Mouse (Mus musculus) CH12.LX (cell line): ENCODE measurements around the gene Tubgcp4. TPM values are rescaled to one million over a fixed set of nuclear protein-coding genes. Genes with fewer than 3 reads are reported as not detected.

ENCODE experiments used
- DNase-seq: peaks from one replicate; pipeline ENCODE4 v3.0.0-alpha.2; 2013; ENCODE audit errors: extremely low read depth
- H3K27ac ChIP-seq: 2 replicates; pipeline ENCODE4 v1.5.1; 2012; ENCODE audit warnings: low read depth, mild to moderate bottlenecking, control low read depth, moderate library complexity; ENCODE audit not compliant: insufficient read depth
- H3K27me3 ChIP-seq: replicated peaks from 2 replicates; pipeline ENCODE3; 2012; ENCODE audit warnings: inconsistent platforms
- H3K36me3 ChIP-seq, 2 experiments: replicated peaks in 1 of 2; 2 replicates each; pipeline versions ENCODE3 to v1.6.1; 2012; ENCODE audit warnings: inconsistent platforms in 1 of 2, low read length in 1 of 2, mild to moderate bottlenecking in 1 of 2, mixed read lengths in 1 of 2, moderate library complexity in 1 of 2; ENCODE audit not compliant: control insufficient read depth in 1 of 2, insufficient read depth in 1 of 2
- H3K4me1 ChIP-seq, 2 experiments: 2 replicates each; pipeline ENCODE4 v1.6.1; 2012; ENCODE audit warnings: inconsistent platforms in 1 of 2, moderate library complexity in 1 of 2; ENCODE audit not compliant: insufficient read depth in 2 of 2, control insufficient read depth in 1 of 2
- H3K4me2 ChIP-seq: 2 replicates; pipeline ENCODE4 v1.6.1; 2012; ENCODE audit warnings: low read depth, mild to moderate bottlenecking, control low read depth; ENCODE audit not compliant: poor library complexity, insufficient read depth, severe bottlenecking
- H3K4me3 ChIP-seq, 3 experiments: fragments of 150-350 bp in 1 of 3; sonication (generic) in 1 of 3; replicated peaks in 1 of 3; 2 replicates each; pipeline versions ENCODE3 to v1.5.1; 2011 to 2012; ENCODE audit warnings: low read depth in 2 of 3, low read length in 2 of 3, mild to moderate bottlenecking in 2 of 3, moderate library complexity in 2 of 3, control low read depth in 1 of 3, improper control_type of control experiment in 1 of 3, inconsistent platforms in 1 of 3, mixed read lengths in 1 of 3; ENCODE audit not compliant: poor library complexity in 1 of 3
- H3K79me2 ChIP-seq: replicated peaks from 2 replicates; pipeline ENCODE4 v1.6.1; 2012; ENCODE audit warnings: mild to moderate bottlenecking, moderate library complexity; ENCODE audit not compliant: control insufficient read depth, poor library complexity, insufficient read depth, severe bottlenecking; ENCODE audit errors: extremely low read depth
- H3K9ac ChIP-seq: 2 replicates; pipeline ENCODE4 v1.6.1; 2012; ENCODE audit warnings: low read depth, mild to moderate bottlenecking, control low read depth, moderate library complexity; ENCODE audit not compliant: insufficient read depth
- H3K9me3 ChIP-seq: replicated peaks from 2 replicates; pipeline ENCODE3; 2012; ENCODE audit warnings: low read length, inconsistent platforms, mixed read lengths
- BHLHE40 ChIP-seq: IDR thresholded peaks from 2 replicates; pipeline ENCODE4 v1.6.1; 2011; ENCODE audit warnings: mild to moderate bottlenecking, low read depth, low read length, improper control_type of control experiment
- CTCF ChIP-seq, 2 experiments: IDR thresholded peaks in 1 of 2; conservative IDR thresholded peaks in 1 of 2; 2 replicates each; pipeline ENCODE4 v1.5.1; 2011 to 2012; ENCODE audit warnings: low read depth in 2 of 2, low read length in 2 of 2, improper control_type of control experiment in 1 of 2, inconsistent platforms in 1 of 2, mild to moderate bottlenecking in 1 of 2, moderate library complexity in 1 of 2
- E2F4 ChIP-seq: IDR thresholded peaks from 2 replicates; pipeline ENCODE4 v1.6.1; 2011; ENCODE audit warnings: low read depth, low read length, improper control_type of control experiment; ENCODE audit not compliant: insufficient replicate concordance
- ELF1 ChIP-seq: IDR thresholded peaks from 2 replicates; pipeline ENCODE4 v1.6.1; 2014; ENCODE audit warnings: low read depth, mild to moderate bottlenecking, inconsistent platforms, low read length, improper control_type of control experiment
- EP300 ChIP-seq: IDR thresholded peaks from 2 replicates; pipeline ENCODE4 v1.6.1; 2011; ENCODE audit warnings: low read length, improper control_type of control experiment
- ETS1 ChIP-seq: conservative IDR thresholded peaks from 2 replicates; pipeline ENCODE4 v1.6.1; 2012; ENCODE audit warnings: low read depth, mild to moderate bottlenecking, inconsistent platforms, low read length, improper control_type of control experiment, moderate library complexity
- GABPA ChIP-seq: IDR thresholded peaks from 2 replicates; pipeline ENCODE4 v1.6.1; 2012; ENCODE audit warnings: low read depth, low read length, improper control_type of control experiment, inconsistent platforms; ENCODE audit not compliant: insufficient replicate concordance
- HCFC1 ChIP-seq: IDR thresholded peaks from 2 replicates; pipeline ENCODE4 v1.6.1; 2012; ENCODE audit warnings: low read depth, mild to moderate bottlenecking, inconsistent platforms, low read length, improper control_type of control experiment
- JUN ChIP-seq: IDR thresholded peaks from 2 replicates; pipeline ENCODE4 v1.6.1; 2011; ENCODE audit warnings: low read depth, mild to moderate bottlenecking, low read length, improper control_type of control experiment, moderate library complexity; ENCODE audit not compliant: insufficient read depth
- JUND ChIP-seq: conservative IDR thresholded peaks from 2 replicates; pipeline ENCODE4 v1.6.1; 2011; ENCODE audit warnings: low read depth, low read length, improper control_type of control experiment
- KAT2A ChIP-seq: IDR thresholded peaks from 2 replicates; pipeline ENCODE4 v1.6.1; 2012; ENCODE audit warnings: low read length, improper control_type of control experiment, inconsistent platforms; ENCODE audit not compliant: insufficient replicate concordance
- MAZ ChIP-seq: IDR thresholded peaks from 2 replicates; pipeline ENCODE4 v1.6.1; 2012; ENCODE audit warnings: low read depth, mild to moderate bottlenecking, inconsistent platforms, low read length, improper control_type of control experiment, moderate library complexity
- MEF2A ChIP-seq: IDR thresholded peaks from 2 replicates; pipeline ENCODE4 v1.6.1; 2014; ENCODE audit warnings: low read depth, mild to moderate bottlenecking, inconsistent platforms, low read length, improper control_type of control experiment, borderline replicate concordance
- MXI1 ChIP-seq: IDR thresholded peaks from 2 replicates; pipeline ENCODE4 v1.6.1; 2011; ENCODE audit warnings: mild to moderate bottlenecking, low read depth, low read length, improper control_type of control experiment
- MYC ChIP-seq: IDR thresholded peaks from 2 replicates; pipeline ENCODE4 v1.6.1; 2011; ENCODE audit warnings: low read depth, mild to moderate bottlenecking, improper control_type of control experiment, low read length
- NELFE ChIP-seq: IDR thresholded peaks from 2 replicates; pipeline ENCODE4 v1.6.1; 2011; ENCODE audit warnings: low read depth, low read length, improper control_type of control experiment
- NRF1 ChIP-seq: IDR thresholded peaks from 2 replicates; pipeline ENCODE4 v1.6.1; 2014; ENCODE audit warnings: low read depth, mild to moderate bottlenecking, inconsistent platforms, low read length, improper control_type of control experiment, moderate library complexity
- RCOR1 ChIP-seq: conservative IDR thresholded peaks from 2 replicates; pipeline ENCODE4 v1.6.1; 2012; ENCODE audit warnings: low read depth, mild to moderate bottlenecking, inconsistent platforms, low read length, improper control_type of control experiment
- SMC3 ChIP-seq: IDR thresholded peaks from 2 replicates; pipeline ENCODE4 v1.6.1; 2011; ENCODE audit warnings: low read depth, low read length, improper control_type of control experiment
- TCF12 ChIP-seq: IDR thresholded peaks from 2 replicates; pipeline ENCODE4 v1.6.1; 2014; ENCODE audit warnings: low read depth, mild to moderate bottlenecking, inconsistent platforms, low read length, improper control_type of control experiment
- UBTF ChIP-seq: IDR thresholded peaks from 2 replicates; pipeline ENCODE4 v1.6.1; 2012; ENCODE audit warnings: low read depth, mild to moderate bottlenecking, inconsistent platforms, low read length, improper control_type of control experiment, moderate library complexity
- ZC3H11A ChIP-seq: IDR thresholded peaks from 2 replicates; pipeline ENCODE4 v1.6.1; 2012; ENCODE audit warnings: low read depth, mild to moderate bottlenecking, inconsistent platforms, low read length, improper control_type of control experiment
- ZKSCAN1 ChIP-seq: IDR thresholded peaks from 2 replicates; pipeline ENCODE4 v1.6.1; 2012; ENCODE audit warnings: low read depth, inconsistent platforms, low read length, improper control_type of control experiment, borderline replicate concordance
- dilution Hi-C: fragments of 300-500 bp; cut with MboI; formaldehyde crosslinking; loops from 2 replicates; pipeline ENCODE4 v1.14.3; 2020; ENCODE audit warnings: low sequenced_read_pairs; ENCODE audit not compliant: extremely low pct_unique_long_range_greater_than_20kb, extremely low pct_ligation_motif_present
- in situ Hi-C: fragments of 300-500 bp; cut with MboI; formaldehyde crosslinking; loops from 3 replicates; pipeline ENCODE4 v1.14.3; 2019; ENCODE audit warnings: low sequenced_read_pairs, low pct_ligation_motif_present, low pct_unique_long_range_greater_than_20kb, mixed read lengths
- polyA plus RNA-seq: library from polyadenylated mRNA; unstranded; fragments of >175 nt; gene quantifications from 2 replicates; pipeline ENCODE4 v1.2.1, GENCODE M21; 2012; ENCODE audit warnings: low read depth; ENCODE audit not compliant: insufficient read length
- total RNA-seq, 2 experiments: library from RNA; depleted of rRNA; stranded (reverse); fragments of 300-350 nt in 1 of 2; fragments of >200 nt in 1 of 2; gene quantifications; 2 replicates each; pipeline ENCODE4 v1.2.3; 2012 to 2014

Gene Tubgcp4
- total and polyA plus RNA-seq, 3 experiments: 27.8 to 34.1 (median 31.0) TPM

DNA sequence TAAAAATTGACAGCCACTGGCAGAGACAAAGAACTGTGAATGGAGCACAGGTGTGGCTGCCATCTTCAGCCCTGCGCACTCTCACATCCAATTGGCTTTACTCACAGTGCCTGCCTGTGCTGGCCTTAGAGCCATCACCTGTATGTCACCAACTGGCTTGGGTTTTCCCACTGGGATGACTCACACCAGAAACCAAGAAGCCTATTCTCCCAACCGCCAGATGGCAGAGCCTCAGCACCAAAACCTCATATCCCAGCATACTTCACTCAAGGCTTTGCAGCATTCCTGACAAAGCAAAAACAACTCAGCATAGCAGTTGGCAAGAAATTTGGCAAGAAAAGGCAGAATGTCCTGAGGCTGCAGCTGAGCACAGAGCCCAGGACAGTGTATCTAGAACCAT, 52.6 kb downstream of the Tubgcp4 start:
- no peaks in the 10 kb centered on the region for H3K4me1 ChIP-seq
- H3K9me3 ChIP-seq: no peaks in the 10 kb centered on the region
- H3K27ac ChIP-seq: no peak overlapping the region
- no peak overlapping the region for H3K4me3 ChIP-seq
- H3K36me3 ChIP-seq: peaks cover 53 to 86% of the 10 kb centered on the region in 2 experiments
- no peaks in the 10 kb centered on the region for H3K79me2 ChIP-seq
- TF ChIP-seq MXI1 (no peak), MAZ (no peak), GABPA (no peak), CTCF (conservative IDR thresholded peaks at IDR 0.05 in 1 of 2, IDR thresholded peaks at IDR 0.05 in 1 of 2; ENCODE audit: low read depth in 2 of 2, low read length in 2 of 2) (no peak), JUND (no peak), BHLHE40 (no peak), MEF2A (no peak), E2F4 (no peak), TCF12 (no peak), ETS1 (no peak), ELF1 (no peak), ZC3H11A (no peak), ZKSCAN1 (no peak), MYC (no peak), KAT2A (no peak), UBTF (no peak)
- in situ Hi-C loops (no loop called here), dilution Hi-C loops (no loop called here)
- no peaks in the 10 kb centered on the region for H3K27me3 ChIP-seq
- no peak overlapping the region for H3K9ac ChIP-seq
- H3K4me2 ChIP-seq: no peak overlapping the region
- DNase-seq: no peak

DNA sequence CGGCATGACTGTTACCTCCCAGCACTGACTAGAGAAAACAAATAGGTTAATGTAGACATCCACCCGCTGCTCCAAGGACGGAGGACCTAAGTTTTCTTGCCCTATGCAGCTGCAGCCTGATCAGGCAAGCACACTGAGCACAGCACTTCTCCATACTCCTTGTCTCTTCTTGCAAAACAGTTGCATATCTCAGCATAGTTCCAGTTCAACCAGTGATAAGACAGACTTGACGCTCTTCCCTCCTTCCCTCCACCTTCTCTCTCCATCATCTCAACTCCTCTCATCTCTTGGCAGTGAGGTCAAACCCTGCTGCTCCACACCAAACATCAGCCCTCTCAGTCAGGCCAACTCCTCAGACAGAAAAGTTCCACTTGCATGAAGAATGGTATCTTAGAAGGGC, 57.7 kb downstream of the Tubgcp4 start:
- Histone ChIP-seq H3K27me3 (no peaks in the 10 kb centered on the region), H3K4me2 (no peak overlapping the region), H3K4me3 (no peak overlapping the region), H3K9me3 (no peaks in the 10 kb centered on the region), H3K4me1 (no peaks in the 10 kb centered on the region), H3K79me2 (peaks cover 9% of the 10 kb centered on the region), H3K9ac (no peak overlapping the region), H3K36me3 (peaks cover 62 to 86% of the 10 kb centered on the region in 2 experiments), H3K27ac (no peak overlapping the region)
- dilution Hi-C loops (no loop called here), in situ Hi-C loops (no loop called here)
- TF ChIP-seq HCFC1 (no peak), UBTF (no peak), EP300 (no peak), JUN (no peak), ZC3H11A (no peak), SMC3 (no peak), RCOR1 (no peak), NELFE (no peak), NRF1 (no peak)
- DNase-seq: no peak
